Mouse (Mus musculus): ENCODE results near the gene Trim72. TPM values are rescaled to one million over a fixed set of nuclear protein-coding genes. Genes with fewer than 3 reads are reported as not detected.
"Not testable (repeated sequence)": the region's sequence is repeated elsewhere in the genome, so short reads cannot be mapped to it uniquely, and the experiment has no call there.

Gene Trim72
- polyA plus RNA-seq, 1 experiment from 2014 or later = not detected

DNA sequence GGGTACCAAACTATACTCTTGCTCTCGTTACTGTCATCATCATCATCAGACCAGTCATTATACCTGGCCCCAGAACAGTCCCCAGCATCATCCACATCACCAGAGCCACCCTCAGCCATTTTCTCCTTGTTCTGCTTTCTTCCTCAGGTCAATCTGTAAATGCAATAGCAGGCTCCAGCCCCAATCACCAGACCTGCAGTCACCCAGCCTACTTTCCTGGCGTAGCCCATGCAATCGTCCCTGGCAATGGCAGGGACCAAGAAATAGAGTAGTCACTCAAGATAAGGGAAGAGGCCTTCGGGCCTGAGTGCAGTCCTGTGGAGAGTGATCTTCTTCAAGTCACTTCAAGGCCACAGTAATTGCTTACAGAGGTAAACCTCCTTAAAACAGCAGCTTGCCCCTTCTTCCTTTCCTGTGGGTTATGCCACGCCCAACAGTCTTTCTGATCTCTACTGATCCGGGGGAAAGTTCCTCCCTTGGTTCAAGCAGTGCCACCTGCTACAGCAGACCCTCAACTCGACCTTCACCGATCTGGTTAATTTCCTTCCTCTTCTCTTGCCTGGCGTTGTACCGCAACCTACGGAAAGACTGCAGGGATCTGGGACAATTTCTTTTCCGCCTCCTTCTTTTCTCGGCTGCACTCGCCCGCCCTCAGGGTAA lies 38.5 kb downstream of the Trim72 start:
- not testable (repeated sequence) for H3K27me3 ChIP-seq (ENCODE audit: control insufficient read depth, insufficient read depth, low read length); H3K4me3 ChIP-seq (ENCODE audit: low read length); ATAC-seq (ENCODE audit: low FRiP score, low TSS enrichment); H3K27ac ChIP-seq (ENCODE audit: low read depth, low read length); H3K4me2 ChIP-seq (replicated peaks; ENCODE audit: low read depth, low read length); H3K9ac ChIP-seq (ENCODE audit: low read depth, low read length); H3K9me3 ChIP-seq (ENCODE audit: control insufficient read depth, low read length); H3K36me3 ChIP-seq (ENCODE audit: control insufficient read depth, insufficient read depth, low read length); H3K4me1 ChIP-seq (ENCODE audit: control insufficient read depth, insufficient read depth, low read length)
- 74% methylated on average over 15 of the region's 15 CpGs for WGBS

DNA sequence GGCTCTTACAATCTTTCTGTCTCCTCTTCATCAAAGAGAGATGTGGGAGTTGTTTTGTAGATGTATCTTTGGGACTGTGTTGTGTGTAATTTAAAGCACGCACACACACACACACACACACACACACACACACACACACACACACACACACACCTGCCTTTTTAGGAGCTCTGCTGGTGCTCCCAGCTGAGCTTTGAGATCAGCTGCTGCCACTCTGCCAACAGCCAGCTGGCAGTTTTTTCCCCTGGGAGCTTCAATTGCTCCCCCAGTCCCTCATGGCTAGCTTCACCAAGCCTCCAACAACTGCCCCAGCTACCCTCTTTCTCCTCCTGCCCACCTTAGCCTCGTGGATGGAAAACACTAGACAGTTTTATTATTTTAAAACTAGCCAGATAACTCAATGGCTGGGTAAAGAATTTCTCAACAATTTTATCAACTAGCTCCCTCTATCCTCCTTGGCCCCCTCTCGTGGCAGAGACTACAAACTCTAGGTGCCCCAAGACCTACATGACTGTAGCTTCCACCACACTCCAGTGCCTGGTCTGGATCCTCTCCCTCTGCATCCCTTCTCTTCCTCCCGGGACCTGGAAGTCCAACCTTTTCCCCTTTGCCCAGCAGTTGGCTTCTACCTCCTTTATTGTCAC lies 40.5 kb downstream of the Trim72 start:
- ATAC-seq (ENCODE audit: low FRiP score, low TSS enrichment) = no peak
- 63% methylated on average over 4 of the region's 4 CpGs for WGBS
- no peaks in the 10 kb centered on the region for H3K36me3 ChIP-seq (ENCODE audit: control insufficient read depth, insufficient read depth, low read length)
- H3K4me2 ChIP-seq (replicated peaks; ENCODE audit: low read depth, low read length) = no peak overlapping the region
- H3K4me3 ChIP-seq (ENCODE audit: low read length) = no peak overlapping the region
- no peaks in the 10 kb centered on the region for H3K4me1 ChIP-seq (ENCODE audit: control insufficient read depth, insufficient read depth, low read length)
- H3K27ac ChIP-seq (ENCODE audit: low read depth, low read length) = no peak overlapping the region
- H3K27me3 ChIP-seq (ENCODE audit: control insufficient read depth, insufficient read depth, low read length) = no peaks in the 10 kb centered on the region
- H3K9me3 ChIP-seq (ENCODE audit: control insufficient read depth, low read length) = no peaks in the 10 kb centered on the region
- no peak overlapping the region for H3K9ac ChIP-seq (ENCODE audit: low read depth, low read length)

DNA sequence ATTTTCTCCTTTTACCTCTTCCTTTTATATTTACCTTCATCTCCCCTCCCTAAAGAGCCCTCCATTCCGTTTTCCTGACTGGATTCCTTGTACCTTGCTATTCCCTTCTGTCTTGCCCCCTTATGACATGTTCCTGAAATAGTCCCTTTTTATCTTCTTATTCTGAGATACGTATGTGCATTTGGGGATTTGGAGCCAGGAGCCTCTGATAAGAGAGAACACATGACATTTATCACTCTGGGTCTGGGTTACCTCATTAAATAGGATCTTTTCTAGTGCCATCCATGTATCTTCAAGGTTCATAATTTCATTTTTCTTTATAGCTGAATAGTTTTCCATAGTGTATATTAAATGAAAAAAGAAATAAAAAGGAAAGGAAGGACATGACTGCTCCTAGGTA lies 41.9 kb downstream of the Trim72 start:
- Histone ChIP-seq H3K4me1 (ENCODE audit: control insufficient read depth, insufficient read depth, low read length) (0 out of 2 replicates have a peak, but pooled peaks cover under 1% of the 10 kb centered on the region), H3K4me2 (replicated peaks; ENCODE audit: low read depth, low read length) (no peak overlapping the region), H3K9me3 (ENCODE audit: control insufficient read depth, low read length) (no peaks in the 10 kb centered on the region), H3K27ac (ENCODE audit: low read depth, low read length) (no peak overlapping the region), H3K27me3 (ENCODE audit: control insufficient read depth, insufficient read depth, low read length) (no peaks in the 10 kb centered on the region), H3K4me3 (ENCODE audit: low read length) (no peak overlapping the region), H3K36me3 (ENCODE audit: control insufficient read depth, insufficient read depth, low read length) (no peaks in the 10 kb centered on the region), H3K9ac (ENCODE audit: low read depth, low read length) (no peak overlapping the region)
- ATAC-seq (ENCODE audit: low FRiP score, low TSS enrichment) = no peak
- WGBS = 68% methylated on average over 2 of the region's 2 CpGs

DNA sequence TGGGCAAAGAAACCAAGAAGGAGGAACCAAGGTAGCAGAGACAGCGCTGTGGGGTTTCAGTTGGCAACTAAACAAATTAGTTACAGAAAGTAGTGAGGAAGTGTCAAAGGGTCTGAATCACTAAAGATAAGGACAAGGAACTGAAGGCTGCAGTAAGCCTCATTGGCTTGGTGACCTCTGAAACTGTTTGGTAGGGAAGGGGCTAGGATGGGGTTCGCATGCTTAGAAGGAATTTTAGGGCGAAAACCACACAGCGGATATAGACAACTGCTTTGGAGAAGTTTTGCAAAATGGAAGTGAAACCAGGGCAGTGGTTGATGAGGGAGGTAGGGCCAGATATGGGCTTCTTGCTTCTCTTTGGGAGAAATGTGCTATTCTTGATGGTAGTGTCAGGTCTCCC lies 45.1 kb downstream of the Trim72 start:
- H3K4me3 ChIP-seq (ENCODE audit: low read length) = no peak overlapping the region
- 89% methylated on average over 4 of the region's 4 CpGs for WGBS
- H3K9ac ChIP-seq (ENCODE audit: low read depth, low read length) = no peak overlapping the region
- no peak overlapping the region for H3K4me2 ChIP-seq (replicated peaks; ENCODE audit: low read depth, low read length)
- no peaks in the 10 kb centered on the region for H3K9me3 ChIP-seq (ENCODE audit: control insufficient read depth, low read length)
- 0 out of 2 replicates have a peak, but pooled peaks cover 4% of the 10 kb centered on the region for H3K4me1 ChIP-seq (ENCODE audit: control insufficient read depth, insufficient read depth, low read length)
- no peaks in the 10 kb centered on the region for H3K27me3 ChIP-seq (ENCODE audit: control insufficient read depth, insufficient read depth, low read length)
- ATAC-seq (ENCODE audit: low FRiP score, low TSS enrichment) = no peak
- H3K36me3 ChIP-seq (ENCODE audit: control insufficient read depth, insufficient read depth, low read length) = no peaks in the 10 kb centered on the region
- H3K27ac ChIP-seq (ENCODE audit: low read depth, low read length) = no peak overlapping the region

DNA sequence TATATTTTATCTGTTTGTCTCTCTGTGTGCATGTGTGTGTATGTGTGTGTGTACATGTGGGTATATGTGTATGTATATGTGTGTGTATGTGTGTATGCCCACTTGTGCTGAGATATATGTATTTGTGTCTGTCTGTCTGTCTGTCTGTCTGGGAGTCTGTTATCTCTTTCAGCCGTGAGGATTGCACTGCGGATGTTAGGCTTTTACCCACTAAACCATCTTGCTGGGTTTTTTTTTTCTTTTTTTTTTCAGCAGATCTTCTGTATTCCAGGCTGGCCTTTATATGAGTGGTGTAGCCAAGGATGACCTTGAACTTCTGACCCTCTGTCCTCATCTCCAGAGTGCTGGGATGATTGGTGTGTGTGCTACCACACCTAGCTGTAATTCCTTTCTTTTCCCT lies 45.5 kb downstream of the Trim72 start:
- ATAC-seq (ENCODE audit: low FRiP score, low TSS enrichment) = no peak
- no peak overlapping the region for H3K9ac ChIP-seq (ENCODE audit: low read depth, low read length)
- no peak overlapping the region for H3K4me2 ChIP-seq (replicated peaks; ENCODE audit: low read depth, low read length)
- H3K9me3 ChIP-seq (ENCODE audit: control insufficient read depth, low read length) = no peaks in the 10 kb centered on the region
- no peak overlapping the region for H3K4me3 ChIP-seq (ENCODE audit: low read length)
- no peaks in the 10 kb centered on the region for H3K36me3 ChIP-seq (ENCODE audit: control insufficient read depth, insufficient read depth, low read length)
- H3K27me3 ChIP-seq (ENCODE audit: control insufficient read depth, insufficient read depth, low read length) = no peaks in the 10 kb centered on the region
- 96% methylated on average over 2 of the region's 2 CpGs for WGBS
- H3K4me1 ChIP-seq (ENCODE audit: control insufficient read depth, insufficient read depth, low read length) = 0 out of 2 replicates have a peak, but pooled peaks cover 4% of the 10 kb centered on the region
- H3K27ac ChIP-seq (ENCODE audit: low read depth, low read length) = no peak overlapping the region

DNA sequence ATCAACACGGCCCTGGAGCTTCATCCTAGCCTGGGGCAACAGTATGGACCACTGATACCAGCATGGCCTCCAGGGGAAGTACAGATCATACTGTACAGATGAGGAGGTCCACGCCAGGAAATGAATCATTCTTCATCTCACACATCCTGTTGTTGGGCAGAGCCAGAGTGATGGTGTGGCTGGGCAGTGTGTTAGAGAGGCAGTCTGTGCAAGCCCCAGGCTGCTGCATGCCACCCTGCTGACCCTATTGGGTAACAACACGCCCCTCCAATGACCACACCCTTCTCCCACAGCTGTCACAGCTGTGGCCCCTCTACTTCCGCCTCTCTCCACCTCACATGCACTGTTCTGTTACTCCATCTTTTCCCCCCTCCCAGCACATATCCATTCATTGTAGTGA lies 47.0 kb downstream of the Trim72 start:
- Histone ChIP-seq H3K27me3 (ENCODE audit: control insufficient read depth, insufficient read depth, low read length) (no peaks in the 10 kb centered on the region), H3K9me3 (ENCODE audit: control insufficient read depth, low read length) (no peaks in the 10 kb centered on the region), H3K36me3 (ENCODE audit: control insufficient read depth, insufficient read depth, low read length) (no peaks in the 10 kb centered on the region), H3K9ac (ENCODE audit: low read depth, low read length) (no peak overlapping the region), H3K27ac (ENCODE audit: low read depth, low read length) (no peak overlapping the region), H3K4me2 (replicated peaks; ENCODE audit: low read depth, low read length) (no peak overlapping the region), H3K4me1 (ENCODE audit: control insufficient read depth, insufficient read depth, low read length) (0 out of 2 replicates have a peak, but pooled peaks cover 4% of the 10 kb centered on the region), H3K4me3 (ENCODE audit: low read length) (no peak overlapping the region)
- peak; percentile 64 for ATAC-seq (ENCODE audit: low FRiP score, low TSS enrichment)
- WGBS = 56% methylated on average over 4 of the region's 4 CpGs

DNA sequence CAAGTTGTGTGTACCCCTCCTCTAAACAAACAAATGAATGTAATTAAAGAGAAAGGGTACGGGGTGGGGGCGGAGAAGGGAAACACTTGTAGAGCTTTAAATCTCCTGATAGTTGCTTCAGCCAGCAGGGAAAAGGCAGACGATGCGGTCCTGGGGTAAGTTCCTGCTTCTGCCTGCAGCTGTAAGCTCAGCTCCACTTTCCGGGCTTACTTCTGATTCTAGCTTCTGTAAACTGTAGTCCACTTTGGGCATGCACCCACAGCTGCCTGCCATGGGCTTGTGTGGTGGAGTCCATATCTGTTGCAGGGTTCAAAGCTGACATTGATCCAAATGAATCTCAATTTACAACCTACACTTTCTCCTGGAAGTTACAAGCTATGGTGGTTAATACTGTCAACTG lies 49.3 kb downstream of the Trim72 start:
- Histone ChIP-seq H3K36me3 (ENCODE audit: control insufficient read depth, insufficient read depth, low read length) (no peaks in the 10 kb centered on the region), H3K4me1 (ENCODE audit: control insufficient read depth, insufficient read depth, low read length) (0 out of 2 replicates have a peak, but pooled peaks cover 4% of the 10 kb centered on the region), H3K27ac (ENCODE audit: low read depth, low read length) (no peak overlapping the region), H3K9me3 (ENCODE audit: control insufficient read depth, low read length) (no peaks in the 10 kb centered on the region), H3K4me3 (ENCODE audit: low read length) (no peak overlapping the region), H3K27me3 (ENCODE audit: control insufficient read depth, insufficient read depth, low read length) (no peaks in the 10 kb centered on the region), H3K9ac (ENCODE audit: low read depth, low read length) (no peak overlapping the region), H3K4me2 (replicated peaks; ENCODE audit: low read depth, low read length) (no peak overlapping the region)
- ATAC-seq (ENCODE audit: low FRiP score, low TSS enrichment) = no peak
- 46% methylated on average over 5 of the region's 5 CpGs for WGBS

DNA sequence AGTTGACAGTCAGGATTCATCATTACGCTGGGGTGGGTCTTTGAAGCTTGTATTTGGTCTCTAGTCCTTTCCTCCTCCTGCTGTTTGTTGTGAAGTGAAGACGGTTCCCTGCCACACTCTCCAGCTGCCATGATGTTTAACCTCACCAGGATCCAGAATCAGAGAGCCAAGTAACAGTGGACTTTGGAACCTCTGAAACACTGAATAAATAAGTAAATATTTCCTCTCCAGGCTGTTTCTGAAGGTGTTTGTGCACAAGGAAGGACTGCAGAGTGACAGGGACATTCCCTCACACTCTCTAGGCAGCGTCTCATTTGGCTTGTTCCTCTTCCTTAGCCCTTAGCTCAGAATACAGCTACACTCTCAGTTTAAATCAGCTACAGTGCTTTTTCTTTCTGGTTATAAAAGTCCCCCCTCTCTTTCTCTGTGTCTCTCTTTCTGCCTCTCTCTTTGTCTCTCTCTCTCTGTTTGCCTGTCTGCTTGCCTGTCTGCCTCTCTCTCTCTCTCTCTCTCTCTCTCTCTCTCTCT lies 53.2 kb downstream of the Trim72 start:
- Histone ChIP-seq H3K27me3 (ENCODE audit: control insufficient read depth, insufficient read depth, low read length) (no peaks in the 10 kb centered on the region), H3K4me1 (ENCODE audit: control insufficient read depth, insufficient read depth, low read length) (no peaks in the 10 kb centered on the region), H3K4me3 (ENCODE audit: low read length) (no peak overlapping the region), H3K4me2 (replicated peaks; ENCODE audit: low read depth, low read length) (no peak overlapping the region), H3K9ac (ENCODE audit: low read depth, low read length) (no peak overlapping the region), H3K27ac (ENCODE audit: low read depth, low read length) (no peak overlapping the region), H3K36me3 (ENCODE audit: control insufficient read depth, insufficient read depth, low read length) (no peaks in the 10 kb centered on the region), H3K9me3 (ENCODE audit: control insufficient read depth, low read length) (no peaks in the 10 kb centered on the region)
- ATAC-seq (ENCODE audit: low FRiP score, low TSS enrichment) = no peak
- 71% methylated on average over 3 of the region's 3 CpGs for WGBS

DNA sequence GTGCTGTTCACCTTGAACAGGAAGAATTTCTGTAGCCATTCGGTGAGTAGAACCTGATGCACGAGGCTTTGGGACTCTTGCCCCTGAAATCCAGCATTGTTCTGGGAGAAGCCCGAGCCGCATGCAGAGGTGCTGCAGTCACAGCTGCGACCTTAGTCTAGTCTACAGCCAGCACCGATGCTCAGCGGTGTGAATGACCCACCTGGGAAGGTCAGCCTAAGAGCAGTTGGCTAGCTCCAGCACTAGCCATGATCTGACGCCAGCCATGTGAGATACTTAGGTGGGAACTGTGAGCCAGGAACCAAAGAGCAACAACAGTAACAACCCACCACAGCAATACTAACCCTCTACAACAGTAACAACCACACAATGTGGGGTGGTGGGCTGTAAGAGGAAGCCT lies 54.1 kb downstream of the Trim72 start:
- Histone ChIP-seq H3K4me1 (ENCODE audit: control insufficient read depth, insufficient read depth, low read length) (no peaks in the 10 kb centered on the region), H3K4me3 (ENCODE audit: low read length) (no peak overlapping the region), H3K27ac (ENCODE audit: low read depth, low read length) (no peak overlapping the region), H3K27me3 (ENCODE audit: control insufficient read depth, insufficient read depth, low read length) (no peaks in the 10 kb centered on the region), H3K4me2 (replicated peaks; ENCODE audit: low read depth, low read length) (no peak overlapping the region), H3K9me3 (ENCODE audit: control insufficient read depth, low read length) (no peaks in the 10 kb centered on the region), H3K9ac (ENCODE audit: low read depth, low read length) (no peak overlapping the region), H3K36me3 (ENCODE audit: control insufficient read depth, insufficient read depth, low read length) (no peaks in the 10 kb centered on the region)
- ATAC-seq (ENCODE audit: low FRiP score, low TSS enrichment) = no peak
- WGBS = 71% methylated on average over 8 of the region's 8 CpGs

Data from kidney, embryonic 14.5 days (tissue).